Mouse (Mus musculus): ENCODE data around the gene Sap18b.
"Not testable (repeated sequence)": the region's sequence is repeated elsewhere in the genome, so short reads cannot be mapped to it uniquely, and the experiment has no call there.

- TF ChIP-seq CTCF, POLR2A (IDR thresholded peaks at IDR 0.05; ENCODE audit: insufficient read depth, low read depth, low read length): not testable (repeated sequence)
Measured at GRCm38 (mm10) chr8:95795333-95796061, 29.6 kb upstream of the Sap18b start.

Measured in olfactory bulb, adult 2 months (tissue).